In the genomic region with DNA sequence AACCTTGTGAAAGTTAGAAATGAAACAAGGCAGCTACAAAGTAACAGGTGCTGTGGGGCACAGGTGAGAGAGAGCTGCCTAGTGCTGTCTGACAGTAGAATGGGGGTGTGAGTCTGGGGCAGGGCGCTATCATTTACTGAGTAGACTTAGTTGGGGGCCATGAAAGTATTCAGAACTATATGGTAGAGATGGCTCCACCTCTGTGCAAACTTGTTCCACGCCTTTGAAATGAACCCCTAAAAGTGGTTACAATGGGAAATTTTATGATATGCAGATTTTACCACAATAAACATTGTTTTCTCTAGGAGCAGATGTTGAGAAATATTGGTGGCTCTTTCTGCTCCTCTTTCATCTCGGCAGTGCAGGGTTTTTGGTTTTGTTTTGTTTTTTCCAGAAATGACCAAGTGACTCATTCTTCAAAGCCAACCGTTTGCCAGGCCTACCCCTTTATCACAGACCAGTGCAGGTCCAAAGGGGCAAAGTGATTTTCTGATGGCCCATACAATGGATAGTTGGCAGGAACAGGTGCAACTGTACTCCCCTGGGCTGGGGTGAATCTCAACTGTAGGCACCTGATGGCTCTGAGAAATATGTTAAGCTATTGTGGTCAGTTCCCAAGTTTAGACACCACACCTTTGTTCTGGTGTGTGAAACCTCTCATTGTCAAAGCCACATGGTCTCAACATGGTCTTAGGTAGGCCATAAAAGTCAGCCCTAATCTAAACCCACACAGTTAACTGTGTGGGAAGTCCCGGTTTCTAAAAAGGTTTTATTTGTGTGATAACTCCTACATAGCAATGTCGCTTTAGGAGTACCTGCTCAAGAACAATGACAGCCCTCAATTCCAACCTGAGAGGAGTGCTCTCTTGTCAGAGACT, we compare ENCODE assay signal across 14 mouse cellular contexts.
A peak's percentile ranks its signal among the peaks of the same experiment; 100 is the strongest.
DNase-seq lines count a peak whose midpoint lies in the region; ATAC-seq and TF ChIP-seq lines count a peak whose summit lies in the region.
"Had no signal": no experiment of that assay in that cellular context is flagged by ENCODE, and none has a peak within 500 bp of the region (broad histone marks: within the 10 kb centered on the region; RNA-seq: fewer than 3 reads in every experiment).

No protein-coding gene starts in this region.

- TF ChIP-seq POLR2A in heart, adult 2 months (IDR thresholded peaks at IDR 0.05; ENCODE audit: insufficient read depth, low read depth, low read length), result no peak

- H3K9ac ChIP-seq in stomach, embryonic 16.5 days (ENCODE audit: low read length), result no peak overlapping the region
- no peak overlapping the region for H3K9ac ChIP-seq in heart, adult 2 months (ENCODE audit: low read depth, low read length)
- H3K9ac ChIP-seq: hindbrain, embryonic 13.5 days; lung, embryonic 14.5 days had no signal

- H3K79me2 ChIP-seq in heart, adult 2 months (replicated peaks; ENCODE audit: control insufficient read depth, insufficient read depth, low read length), result no peaks in the 10 kb centered on the region

- H3K4me3 ChIP-seq in layer of hippocampus, adult 2 months, result no peak overlapping the region
- no peak overlapping the region for H3K4me3 ChIP-seq in stomach, embryonic 16.5 days (replicated peaks; ENCODE audit: low read length)
- no peak overlapping the region for H3K4me3 ChIP-seq in heart, adult 2 months
- H3K4me3 ChIP-seq: hindbrain, embryonic 13.5 days had no signal

- H3K36me3 ChIP-seq in stomach, embryonic 16.5 days (ENCODE audit: control insufficient read depth, insufficient read depth, low read length), result no peaks in the 10 kb centered on the region
- H3K36me3 ChIP-seq in heart, adult 2 months (ENCODE audit: control insufficient read depth, insufficient read depth, low read length), result no peaks in the 10 kb centered on the region
- H3K36me3 ChIP-seq: hindbrain, embryonic 13.5 days had no signal

- WGBS in stomach, embryonic 16.5 days, result 77% methylated on average over 6 of the region's 6 CpGs
- WGBS in heart, adult 2 months, result 86% methylated on average over 6 of the region's 6 CpGs

- peak; percentile 65 for ATAC-seq in inflammation-experienced regulatory T-cells, adult 6 months
- ATAC-seq in stomach, embryonic 16.5 days (ENCODE audit: insufficient read depth, low FRiP score), result no peak
- ATAC-seq: midbrain, embryonic 16.5 days had no signal

- no peak for TF ChIP-seq EP300 in heart, adult 2 months (IDR thresholded peaks at IDR 0.05; ENCODE audit: insufficient read depth, low read depth, low read length)

- H3K27ac ChIP-seq in layer of hippocampus, adult 2 months, result peak overlapping the region; percentile 80
- 0 out of 2 replicates have a peak overlapping the region, but pooled peaks have one; percentile 2 for H3K27ac ChIP-seq in stomach, embryonic 16.5 days (ENCODE audit: low read length)
- H3K27ac ChIP-seq in heart, adult 2 months, result no peak overlapping the region
- H3K27ac ChIP-seq: hindbrain, embryonic 13.5 days had no signal

- intact Hi-C loops in heart, adult 2 months (cut with DNase I), result no loop called here

- H3K4me1 ChIP-seq in stomach, embryonic 16.5 days (ENCODE audit: control insufficient read depth, insufficient read depth, low read length), result 0 out of 2 replicates have a peak, but pooled peaks cover 5% of the 10 kb centered on the region
- no peaks in the 10 kb centered on the region for H3K4me1 ChIP-seq in heart, adult 2 months (ENCODE audit: control insufficient read depth, insufficient read depth, low read length)
- H3K4me1 ChIP-seq: hindbrain, embryonic 13.5 days had no signal

- H3K27me3 ChIP-seq in stomach, embryonic 16.5 days (ENCODE audit: control insufficient read depth, insufficient read depth, low read length), result no peaks in the 10 kb centered on the region
- H3K27me3 ChIP-seq in heart, adult 2 months (ENCODE audit: control insufficient read depth, insufficient read depth, low read length), result no peaks in the 10 kb centered on the region
- H3K27me3 ChIP-seq: hindbrain, embryonic 13.5 days had no signal

- no peaks in the 10 kb centered on the region for H3K9me3 ChIP-seq in stomach, embryonic 16.5 days (replicated peaks; ENCODE audit: control insufficient read depth, low read length)
- H3K9me3 ChIP-seq: hindbrain, embryonic 13.5 days had no signal

- no peak overlapping the region for H3K4me2 ChIP-seq in stomach, embryonic 16.5 days (ENCODE audit: low read depth, low read length)
- H3K4me2 ChIP-seq: hindbrain, embryonic 13.5 days; lung, embryonic 14.5 days had no signal

- TF ChIP-seq CTCF in layer of hippocampus, adult 2 months (conservative IDR thresholded peaks at IDR 0.05), result no peak
- TF ChIP-seq CTCF in heart, adult 2 months (IDR thresholded peaks at IDR 0.05), result no peak

- DNase-seq in layer of hippocampus, adult 2 months (ENCODE audit: low spot score in 2 of 2), result no peak
- DNase-seq in layer of hippocampus, postnatal 14 days (ENCODE audit: low spot score in 2 of 2), result no peak
- DNase-seq in CD4-positive helper T cell, adult 2 months (ENCODE audit: low read depth, low spot score), result peak; percentile 65
- no peak for DNase-seq in spleen, adult 18-20 months
- DNase-seq in heart, postnatal 4 days, result no peak
- no peak for DNase-seq in heart, adult 2 months
- DNase-seq: cerebellum, postnatal 14 days; liver; lung, embryonic 14.5 days; right cerebral cortex, postnatal 4 days had no signal
